Mouse (Mus musculus) monocyte, adult 5-6 weeks (primary cell): ENCODE results near the gene Shd. TPM values are rescaled to one million over a fixed set of nuclear protein-coding genes. Genes with fewer than 3 reads are reported as not detected.
A peak's percentile ranks its signal among the peaks of the same experiment; 100 is the strongest.

Experiments
- ATAC-seq: fragments of 153-309, 156-312 bp; replicated peaks from 2 replicates; pipeline ENCODE4 v1.8.0; 2017; ENCODE audit warnings: mild to moderate bottlenecking; ENCODE audit not compliant: low TSS enrichment, insufficient number of reproducible peaks, severe bottlenecking, poor library complexity, low FRiP score
- total RNA-seq: library from RNA; stranded (forward); fragments of 200-1000, 200-491, 200-594 nt; gene quantifications from 3 replicates; pipeline ENCODE4 v1.2.3, GENCODE M21; 2017

Shd gene
- total RNA-seq, 1 experiment from 2014 or later = not detected

GRCm38 (mm10) chr17:56020400-56021084, 50.3 kb downstream of the Shd start:
- ATAC-seq = no peak

GRCm38 (mm10) chr17:56021161-56021910, 51.1 kb downstream of the Shd start:
- no peak for ATAC-seq

- no peak for ATAC-seq
These were observed 52.1 kb downstream of the Shd start for GRCm38 (mm10) chr17:56022131-56022988.

- no peak for ATAC-seq
These were observed 52.7 kb downstream of the Shd start for GRCm38 (mm10) chr17:56022989-56023290.

- ATAC-seq = peak; percentile 57
These were observed 53.1 kb downstream of the Shd start for GRCm38 (mm10) chr17:56023386-56023785.

- ATAC-seq = no peak
These were observed 54.2 kb downstream of the Shd start for GRCm38 (mm10) chr17:56024476-56024875.

- ATAC-seq = no peak
These were observed 54.7 kb downstream of the Shd start for GRCm38 (mm10) chr17:56024931-56025330.

Other genes starting within 250 kb of the Shd start
- 433 to 771 TPM (median 747 TPM) in 3 replicates for gene Adgre4, start 220.5 kb upstream of the Shd start, total RNA-seq
- gene Zfp119a, start 91.5 kb upstream of the Shd start, total RNA-seq = 6.6 to 9.9 TPM (median 7.0 TPM) in 3 replicates
- gene Zfp959, start 78.4 kb upstream of the Shd start, total RNA-seq = 19.0 to 38.3 TPM (median 29.2 TPM) in 3 replicates
- 8.4 to 18.6 TPM (median 15.6 TPM) in 3 replicates for gene Zfp119b, start 21.0 kb upstream of the Shd start, total RNA-seq
- gene Ebi3, start 17.8 kb upstream of the Shd start, total RNA-seq = 22.4 to 32.2 TPM (median 26.5 TPM) in 3 replicates
- gene Yju2, start 11.4 kb upstream of the Shd start, total RNA-seq = 14.7 to 16.4 TPM (median 16.4 TPM) in 3 replicates
- not detected in 3 replicates for gene Fsd1, start 16.0 kb downstream of the Shd start, total RNA-seq
- gene Stap2, start 35.1 kb downstream of the Shd start, total RNA-seq = 0.29 to 1.1 TPM in 2 of 3 replicates, not detected in the other
- gene Mpnd, start 35.2 kb downstream of the Shd start, total RNA-seq = 31.5 to 106 TPM (median 82.0 TPM) in 3 replicates
- 22.4 to 35.7 TPM (median 23.4 TPM) in 3 replicates for gene Sh3gl1, start 66.2 kb downstream of the Shd start, total RNA-seq
- 0.64 to 4.6 TPM (median 2.1 TPM) in 3 replicates for gene Chaf1a, start 70.0 kb downstream of the Shd start, total RNA-seq
- gene Ubxn6, start 104.6 kb downstream of the Shd start, total RNA-seq = 38.0 to 40.4 TPM (median 38.5 TPM) in 3 replicates
- gene Hdgfl2, start 109.2 kb downstream of the Shd start, total RNA-seq = 61.2 to 151 TPM (median 112 TPM) in 3 replicates
- gene Plin4, start 139.3 kb downstream of the Shd start, total RNA-seq = not detected in 3 replicates
- gene Plin5, start 147.1 kb downstream of the Shd start, total RNA-seq = not detected in 3 replicates
- not detected in 3 replicates for gene Lrg1, start 151.5 kb downstream of the Shd start, total RNA-seq
- 0.53 to 1.2 TPM (median 0.87 TPM) in 3 replicates for gene Sema6b, start 169.9 kb downstream of the Shd start, total RNA-seq
- gene Tnfaip8l1, start 192.0 kb downstream of the Shd start, total RNA-seq = 0.39 to 0.43 TPM in 2 of 3 replicates, not detected in the other
- gene Mydgf, start 213.5 kb downstream of the Shd start, total RNA-seq = 25.0 to 31.5 TPM (median 30.6 TPM) in 3 replicates
- 8.4 to 20.3 TPM (median 11.7 TPM) in 3 replicates for gene Dpp9, start 248.4 kb downstream of the Shd start, total RNA-seq